Mouse (Mus musculus): ENCODE results near the gene Ppia. TPM values are rescaled to one million over a fixed set of nuclear protein-coding genes. Genes with fewer than 3 reads are reported as not detected.

Gene Ppia
- polyA plus RNA-seq, 1 experiment = 3,065 TPM

- H3K27me3 ChIP-seq (ENCODE audit: control insufficient read depth, insufficient read depth, insufficient read length) = no peaks in the 10 kb centered on the region
- H3K4me2 ChIP-seq (ENCODE audit: low read depth) = no peak overlapping the region
- peaks cover 7% of the 10 kb centered on the region for H3K79me2 ChIP-seq (ENCODE audit: control insufficient read depth, insufficient read depth)
- no peak for TF ChIP-seq CEBPB (IDR thresholded peaks at IDR 0.05; ENCODE audit: insufficient read depth, poor library complexity, severe bottlenecking)
- TF ChIP-seq MYOD1 (IDR thresholded peaks at IDR 0.05; ENCODE audit: control insufficient read depth in 1 of 3, insufficient read length in 2 of 3, low read depth in 2 of 3) = no peak
- no peak for TF ChIP-seq E2F4 (IDR thresholded peaks at IDR 0.05; ENCODE audit: insufficient read depth)
- TF ChIP-seq TCF12 (IDR thresholded peaks at IDR 0.05; ENCODE audit: insufficient read depth, poor library complexity, severe bottlenecking) = no peak
- TF ChIP-seq POLR2A (IDR thresholded peaks at IDR 0.05; ENCODE audit: insufficient read length, low read depth) = no peak
- no peak overlapping the region for H3K4me3 ChIP-seq
- no peak overlapping the region for H3ac ChIP-seq (ENCODE audit: control insufficient read depth, insufficient read length)
- H3K36me3 ChIP-seq (ENCODE audit: control insufficient read depth, insufficient read depth) = no peaks in the 10 kb centered on the region
Measured at GRCm38 (mm10) chr11:6411684-6412083, 3.6 kb upstream of the Ppia start.

GRCm38 (mm10) chr11:6413264-6413663 is 2.0 kb upstream of the Ppia start:
- H3K36me3 ChIP-seq (ENCODE audit: control insufficient read depth, insufficient read depth) = peaks cover 7% of the 10 kb centered on the region
- H3K4me2 ChIP-seq (ENCODE audit: low read depth) = no peak overlapping the region
- H3ac ChIP-seq (ENCODE audit: control insufficient read depth, insufficient read length) = no peak overlapping the region
- H3K27me3 ChIP-seq (ENCODE audit: control insufficient read depth, insufficient read depth, insufficient read length) = no peaks in the 10 kb centered on the region
- no peak overlapping the region for H3K4me3 ChIP-seq
- peaks cover 23% of the 10 kb centered on the region for H3K79me2 ChIP-seq (ENCODE audit: control insufficient read depth, insufficient read depth)
- TF ChIP-seq TCF12 (IDR thresholded peaks at IDR 0.05; ENCODE audit: insufficient read depth, poor library complexity, severe bottlenecking) (no peak), POLR2AphosphoS2 (IDR thresholded peaks at IDR 0.05; ENCODE audit: insufficient read length, low read depth) (no peak), POLR2A (IDR thresholded peaks at IDR 0.05; ENCODE audit: insufficient read length, low read depth) (no peak), TCF3 (IDR thresholded peaks at IDR 0.05; ENCODE audit: insufficient read length, low read depth) (no peak), MYOD1 (IDR thresholded peaks at IDR 0.05; ENCODE audit: control insufficient read depth in 1 of 3, insufficient read length in 2 of 3, low read depth in 2 of 3) (no peak), CEBPB (IDR thresholded peaks at IDR 0.05; ENCODE audit: insufficient read depth, poor library complexity, severe bottlenecking) (no peak), REST (IDR thresholded peaks at IDR 0.05; ENCODE audit: insufficient read depth, insufficient read length) (no peak), USF1 (IDR thresholded peaks at IDR 0.05; ENCODE audit: low read depth) (no peak), E2F4 (IDR thresholded peaks at IDR 0.05; ENCODE audit: insufficient read depth) (no peak), MYOG (IDR thresholded peaks at IDR 0.05; ENCODE audit: control insufficient read depth in 1 of 3, insufficient read depth in 1 of 3, insufficient read length in 2 of 3, low read depth in 2 of 3) (no peak), MAX (IDR thresholded peaks at IDR 0.05; ENCODE audit: low read depth) (no peak), SRF (IDR thresholded peaks at IDR 0.05; ENCODE audit: control insufficient read depth, insufficient read length, low read depth) (no peak)

GRCm38 (mm10) chr11:6415551-6416404 is 535 bp downstream of the Ppia start:
- Histone ChIP-seq H3K4me3 (peak overlapping the region; percentile 92), H3K27me3 (ENCODE audit: control insufficient read depth, insufficient read depth, insufficient read length) (no peaks in the 10 kb centered on the region), H3K4me2 (ENCODE audit: low read depth) (peak overlapping the region; percentile 97), H3K36me3 (ENCODE audit: control insufficient read depth, insufficient read depth) (peaks cover 26% of the 10 kb centered on the region), H3ac (ENCODE audit: control insufficient read depth, insufficient read length) (peak overlapping the region; percentile 65), H3K79me2 (ENCODE audit: control insufficient read depth, insufficient read depth) (peaks cover 31% of the 10 kb centered on the region)
- TF ChIP-seq TCF12 (IDR thresholded peaks at IDR 0.05; ENCODE audit: insufficient read depth, poor library complexity, severe bottlenecking) = no peak
- TF ChIP-seq MYOG (IDR thresholded peaks at IDR 0.05; ENCODE audit: control insufficient read depth in 1 of 3, insufficient read depth in 1 of 3, insufficient read length in 2 of 3, low read depth in 2 of 3) = peak in 1 of 3 experiments; percentile 1
- no peak for TF ChIP-seq USF1 (IDR thresholded peaks at IDR 0.05; ENCODE audit: low read depth)
- TF ChIP-seq TCF3 (IDR thresholded peaks at IDR 0.05; ENCODE audit: insufficient read length, low read depth) = no peak
- peak; percentile 12 for TF ChIP-seq MAX (IDR thresholded peaks at IDR 0.05; ENCODE audit: low read depth)
- peak; percentile 5 for TF ChIP-seq REST (IDR thresholded peaks at IDR 0.05; ENCODE audit: insufficient read depth, insufficient read length)
- no peak for TF ChIP-seq SRF (IDR thresholded peaks at IDR 0.05; ENCODE audit: control insufficient read depth, insufficient read length, low read depth)
- peak; percentile 53 for TF ChIP-seq E2F4 (IDR thresholded peaks at IDR 0.05; ENCODE audit: insufficient read depth)
- TF ChIP-seq CEBPB (IDR thresholded peaks at IDR 0.05; ENCODE audit: insufficient read depth, poor library complexity, severe bottlenecking) = no peak
- TF ChIP-seq POLR2A (IDR thresholded peaks at IDR 0.05; ENCODE audit: insufficient read length, low read depth) = peak; percentile 78
- TF ChIP-seq POLR2AphosphoS2 (IDR thresholded peaks at IDR 0.05; ENCODE audit: insufficient read length, low read depth) = peak; percentile 80
- peak in 1 of 3 experiments; percentile 1 for TF ChIP-seq MYOD1 (IDR thresholded peaks at IDR 0.05; ENCODE audit: control insufficient read depth in 1 of 3, insufficient read length in 2 of 3, low read depth in 2 of 3)

GRCm38 (mm10) chr11:6416405-6417034 is 1.3 kb downstream of the Ppia start:
- peak overlapping the region; percentile 97 for H3K4me2 ChIP-seq (ENCODE audit: low read depth)
- peaks cover 26% of the 10 kb centered on the region for H3K36me3 ChIP-seq (ENCODE audit: control insufficient read depth, insufficient read depth)
- H3K27me3 ChIP-seq (ENCODE audit: control insufficient read depth, insufficient read depth, insufficient read length) = no peaks in the 10 kb centered on the region
- peak overlapping the region; percentile 65 for H3ac ChIP-seq (ENCODE audit: control insufficient read depth, insufficient read length)
- no peak for TF ChIP-seq E2F4 (IDR thresholded peaks at IDR 0.05; ENCODE audit: insufficient read depth)
- TF ChIP-seq MAX (IDR thresholded peaks at IDR 0.05; ENCODE audit: low read depth) = no peak
- no peak for TF ChIP-seq REST (IDR thresholded peaks at IDR 0.05; ENCODE audit: insufficient read depth, insufficient read length)
- peak; percentile 68 for TF ChIP-seq POLR2A (IDR thresholded peaks at IDR 0.05; ENCODE audit: insufficient read length, low read depth)
- peak; percentile 94 for TF ChIP-seq POLR2AphosphoS2 (IDR thresholded peaks at IDR 0.05; ENCODE audit: insufficient read length, low read depth)
- no peak for TF ChIP-seq TCF12 (IDR thresholded peaks at IDR 0.05; ENCODE audit: insufficient read depth, poor library complexity, severe bottlenecking)
- TF ChIP-seq MYOD1 (IDR thresholded peaks at IDR 0.05; ENCODE audit: control insufficient read depth in 1 of 3, insufficient read length in 2 of 3, low read depth in 2 of 3) = no peak
- no peak for TF ChIP-seq TCF3 (IDR thresholded peaks at IDR 0.05; ENCODE audit: insufficient read length, low read depth)
- no peak for TF ChIP-seq MYOG (IDR thresholded peaks at IDR 0.05; ENCODE audit: control insufficient read depth in 1 of 3, insufficient read depth in 1 of 3, insufficient read length in 2 of 3, low read depth in 2 of 3)
- no peak for TF ChIP-seq SRF (IDR thresholded peaks at IDR 0.05; ENCODE audit: control insufficient read depth, insufficient read length, low read depth)
- TF ChIP-seq USF1 (IDR thresholded peaks at IDR 0.05; ENCODE audit: low read depth) = no peak
- TF ChIP-seq CEBPB (IDR thresholded peaks at IDR 0.05; ENCODE audit: insufficient read depth, poor library complexity, severe bottlenecking) = no peak
- H3K4me3 ChIP-seq = peak overlapping the region; percentile 92
- peaks cover 31% of the 10 kb centered on the region for H3K79me2 ChIP-seq (ENCODE audit: control insufficient read depth, insufficient read depth)

All from myocyte (in vitro differentiated cells).